Mouse (Mus musculus) testis, postnatal 10 days (tissue): ENCODE measurements around the gene Lama5.

Source experiments
- DNase-seq: peaks from one replicate; pipeline ENCODE4 v3.0.0; 2021; ENCODE audit warnings: low spot score

The Lama5 gene

DNA sequence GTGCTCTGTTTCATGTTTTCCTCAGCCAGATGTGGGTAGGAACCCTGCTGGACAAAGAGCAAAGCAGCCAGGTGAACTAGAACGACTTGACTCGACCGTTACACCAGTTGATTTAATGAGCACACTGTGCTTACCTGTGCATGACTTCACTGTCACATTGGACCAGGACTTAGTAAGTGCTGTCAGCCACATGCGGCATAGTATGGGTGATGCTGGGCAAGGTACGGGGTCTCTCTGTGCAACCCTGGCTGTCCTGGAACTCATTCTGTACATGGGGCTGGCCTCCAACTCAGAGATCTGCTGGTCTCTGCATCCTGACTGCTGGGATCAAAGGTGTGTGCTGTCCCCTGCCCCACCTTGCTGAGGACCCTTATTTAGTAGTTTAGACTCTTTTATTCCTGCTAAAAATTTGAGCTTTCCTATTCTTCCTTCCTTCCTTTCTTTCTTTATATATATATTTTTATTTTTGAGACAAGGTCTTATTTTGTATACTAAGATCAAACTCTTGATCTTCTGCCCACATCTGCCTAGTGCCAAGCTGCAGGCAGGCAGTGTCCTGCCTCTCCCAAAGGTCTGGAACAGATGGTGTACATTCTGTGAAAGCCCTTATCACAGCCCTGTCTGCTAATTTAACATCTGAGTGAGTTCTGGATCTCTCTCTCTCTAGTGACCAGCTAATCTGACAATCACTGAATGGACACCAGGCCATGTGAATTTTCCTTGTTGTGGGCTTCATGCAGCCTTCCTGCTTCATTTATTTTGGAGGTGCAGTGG lies 29.0 kb upstream of the Lama5 start:
- no peak for DNase-seq

DNA sequence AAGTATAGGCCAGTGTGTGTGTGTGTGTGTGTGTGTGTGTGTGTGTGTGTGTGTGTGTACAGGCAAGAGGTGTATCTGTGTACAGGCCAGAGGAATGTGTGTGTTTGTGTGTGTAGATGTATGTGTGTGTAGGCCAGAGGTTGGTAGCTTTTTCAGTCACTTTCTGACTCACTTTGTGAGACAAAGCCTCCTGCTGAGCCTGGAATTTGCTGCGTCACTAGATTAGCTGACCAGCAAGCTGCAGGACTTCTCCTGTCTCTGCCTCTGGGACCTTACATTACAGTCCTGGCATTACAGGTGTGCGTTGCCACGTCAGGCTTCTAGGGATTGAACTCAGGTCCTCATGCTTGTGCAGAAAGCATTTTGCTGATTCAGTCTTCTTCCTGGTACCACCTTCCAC lies 26.2 kb upstream of the Lama5 start:
- no peak for DNase-seq

DNA sequence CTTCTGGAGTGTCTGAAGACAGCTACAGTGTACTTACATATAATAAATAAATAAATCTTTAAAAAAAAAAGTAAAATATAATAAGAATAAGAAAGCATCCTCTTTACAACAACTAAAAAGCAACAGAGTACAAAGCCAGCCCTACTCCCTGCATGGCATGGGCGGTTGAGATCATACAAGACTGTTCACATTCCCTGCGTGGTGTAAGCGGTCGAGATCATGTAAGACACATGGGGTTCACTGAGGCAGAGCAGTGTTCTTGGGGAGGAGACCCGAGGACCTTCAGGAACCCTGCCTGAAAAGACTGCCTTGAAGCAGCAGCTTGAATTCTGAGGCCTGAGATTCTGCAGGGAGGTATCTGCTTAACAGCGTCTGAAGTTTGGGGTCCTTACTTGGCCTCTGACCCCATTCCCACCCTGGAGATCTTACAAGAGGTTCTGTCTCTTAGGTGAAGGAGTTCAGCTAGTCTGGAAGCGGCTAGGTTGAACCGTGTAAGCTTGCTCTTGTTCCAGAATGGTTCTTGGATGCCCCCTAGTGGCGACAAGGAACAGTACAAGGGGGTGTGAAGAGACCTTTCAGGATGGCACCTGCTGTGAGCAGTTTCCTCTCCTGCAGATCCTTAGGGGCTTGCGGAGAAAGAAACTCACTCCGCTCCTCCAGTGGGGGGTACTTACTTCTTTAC lies 25.4 kb upstream of the Lama5 start:
- peak; percentile 84 for DNase-seq

DNA sequence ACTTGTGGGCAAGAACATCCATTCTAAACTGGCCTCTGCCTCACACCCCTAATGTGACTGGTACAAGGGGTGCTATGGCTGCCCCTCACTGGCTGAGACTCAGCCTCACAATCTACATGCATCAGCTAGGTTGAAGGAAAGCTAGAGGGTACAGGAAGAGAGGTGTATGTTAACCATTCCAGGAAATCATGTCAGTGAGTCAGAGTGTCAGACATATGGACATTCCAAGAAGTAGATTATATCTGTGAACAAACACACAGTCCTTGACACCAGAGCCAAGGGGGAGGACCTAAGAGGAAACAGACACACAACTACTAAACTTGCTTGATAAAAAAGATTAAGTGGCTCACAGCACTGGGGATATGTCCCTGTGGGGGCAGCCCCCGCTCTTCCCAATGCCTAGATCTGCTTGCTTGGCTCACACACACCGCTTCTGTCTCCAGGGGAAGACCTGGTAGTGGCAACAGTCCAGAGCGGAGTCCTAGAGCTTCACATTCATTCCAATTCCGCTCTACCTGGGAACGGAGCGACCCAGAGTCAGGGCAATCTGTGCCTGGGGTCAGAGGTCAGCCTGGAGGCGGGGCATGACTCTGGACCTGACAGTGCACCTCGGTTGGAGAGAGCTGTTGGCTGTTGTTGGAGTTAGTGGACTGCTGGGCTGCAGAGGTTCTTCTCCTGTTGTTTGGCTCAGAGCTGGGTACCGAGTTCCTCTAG lies 23.4 kb upstream of the Lama5 start:
- DNase-seq = no peak

DNA sequence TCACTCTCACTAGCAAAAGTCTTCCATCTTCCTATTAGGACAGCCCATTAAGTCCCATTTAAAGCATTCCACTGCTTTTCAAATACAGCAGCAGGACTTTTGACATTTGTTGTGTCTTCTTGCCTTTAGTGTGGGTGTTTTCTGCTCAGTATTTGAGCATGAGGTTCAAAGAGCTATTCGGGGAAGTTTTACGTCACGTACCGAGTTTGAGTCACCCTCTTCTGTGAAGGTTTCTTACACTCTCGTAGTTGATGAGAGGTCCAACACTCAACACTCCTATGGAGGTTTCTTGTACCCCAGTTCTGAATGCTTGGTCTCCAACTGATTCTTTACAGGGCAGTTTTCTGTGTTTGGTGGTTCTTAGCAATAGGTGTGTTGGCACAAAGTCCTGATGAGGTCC lies 22.3 kb upstream of the Lama5 start:
- no peak for DNase-seq

DNA sequence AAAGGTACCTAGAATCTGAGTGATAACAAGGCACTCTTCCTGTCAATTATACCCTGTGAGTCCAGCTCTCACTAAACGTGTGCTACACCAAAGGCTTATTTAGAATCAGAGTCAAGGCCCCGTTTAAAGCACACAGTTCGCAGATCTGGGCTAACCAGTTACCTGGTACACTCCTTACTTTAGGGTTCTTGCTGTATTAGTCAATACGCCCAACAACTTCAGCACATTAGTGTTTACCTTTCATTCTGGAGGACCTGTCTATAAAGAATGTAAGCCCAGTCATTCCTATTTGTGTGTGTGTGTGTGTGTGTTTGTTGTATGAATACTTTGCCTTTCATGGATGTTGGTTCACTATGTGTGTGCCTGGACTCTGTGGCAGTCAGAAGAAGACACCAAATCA lies 17.4 kb upstream of the Lama5 start:
- DNase-seq = no peak

DNA sequence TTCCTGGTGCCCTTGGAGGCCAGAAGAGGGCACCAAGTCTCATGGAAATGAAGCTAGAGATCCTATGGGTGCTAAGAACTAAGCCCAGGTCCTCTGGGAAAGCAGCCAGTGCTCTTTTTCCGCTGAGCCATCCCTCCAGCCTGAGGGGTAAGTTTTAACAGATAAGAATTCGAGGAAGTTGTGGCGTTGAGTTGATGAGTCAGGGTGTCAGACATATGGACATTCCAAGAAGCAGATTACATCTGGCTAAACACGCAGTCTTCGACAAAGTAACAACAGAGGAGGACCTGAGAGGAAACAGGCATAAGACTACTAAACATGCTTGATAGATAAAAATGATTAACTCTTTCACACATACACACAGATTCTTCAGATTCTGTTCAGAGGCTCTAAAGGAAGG lies 12.9 kb upstream of the Lama5 start:
- no peak for DNase-seq

DNA sequence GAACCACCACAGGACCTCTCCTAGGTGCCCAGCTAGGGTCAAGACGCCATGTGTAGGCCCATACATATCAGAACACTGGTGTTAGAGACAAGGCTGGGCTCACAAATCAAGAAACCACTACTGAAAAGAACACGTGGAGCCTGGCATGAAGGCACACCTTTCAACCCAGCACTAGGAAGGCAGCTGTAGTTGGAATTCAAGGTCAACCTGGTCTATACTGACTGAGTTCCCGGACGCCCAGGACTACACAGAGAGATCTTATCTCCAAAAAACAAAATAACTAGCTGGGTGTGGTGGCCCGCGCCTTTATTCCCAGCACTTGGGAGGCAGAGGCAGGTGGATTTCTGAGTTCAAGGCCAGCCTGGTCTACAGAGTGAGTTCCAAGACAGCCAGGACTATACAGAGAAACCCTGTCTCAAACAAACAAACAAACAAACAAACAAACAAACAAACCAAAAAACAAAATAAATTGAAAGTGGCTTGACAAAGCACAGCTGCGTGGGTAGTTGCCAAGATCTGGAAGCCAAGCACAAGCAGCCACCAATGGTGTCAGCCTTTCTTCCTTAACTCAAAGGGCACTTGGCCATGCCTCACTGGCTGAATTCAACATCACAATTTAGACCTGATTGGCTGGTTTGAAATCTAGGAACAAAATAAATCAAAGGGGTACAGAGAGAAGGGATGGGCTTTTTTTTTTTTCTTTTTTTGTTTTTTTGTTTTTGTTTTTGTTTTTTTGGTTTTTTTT lies 12.1 kb upstream of the Lama5 start:
- no peak for DNase-seq

DNA sequence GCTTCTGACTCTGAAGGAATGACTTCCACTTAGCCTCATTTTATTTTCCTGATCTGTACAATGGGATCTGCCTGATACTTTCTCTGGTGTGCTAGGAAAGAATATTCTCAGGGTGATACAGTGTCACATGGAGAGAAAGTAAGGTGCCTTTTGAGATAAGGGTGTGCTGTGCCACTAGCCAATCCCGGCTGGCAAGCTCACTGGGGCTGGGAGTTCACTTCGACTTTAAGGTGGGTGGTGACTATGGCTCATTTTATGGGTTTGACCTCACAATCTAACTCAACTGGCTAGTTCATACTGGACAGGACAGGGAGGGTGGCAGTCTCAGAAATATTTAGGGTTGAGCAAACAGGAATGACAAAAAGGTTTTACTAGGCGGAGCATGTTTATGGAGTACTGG lies 11.3 kb upstream of the Lama5 start:
- DNase-seq = no peak

DNA sequence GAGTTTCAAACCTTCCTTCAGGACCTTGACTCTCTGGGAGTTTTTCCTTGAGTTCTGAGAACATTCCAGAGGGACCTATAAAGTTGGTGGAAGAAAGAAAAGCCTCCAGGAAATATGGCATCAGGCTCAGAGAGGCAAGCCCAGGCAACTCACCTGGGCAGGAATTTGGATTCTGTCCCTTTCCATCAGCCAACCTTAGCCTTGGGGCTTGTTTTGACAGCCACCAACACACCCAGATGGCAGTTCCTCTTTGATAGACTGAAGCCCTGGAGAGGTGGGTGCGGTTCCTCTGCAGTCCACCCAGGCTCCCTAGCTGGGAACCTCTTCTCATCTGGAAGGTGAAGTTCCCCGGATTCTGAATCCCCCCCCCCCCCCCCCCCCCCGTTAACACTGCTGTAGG lies 10.8 kb upstream of the Lama5 start:
- no peak for DNase-seq

DNA sequence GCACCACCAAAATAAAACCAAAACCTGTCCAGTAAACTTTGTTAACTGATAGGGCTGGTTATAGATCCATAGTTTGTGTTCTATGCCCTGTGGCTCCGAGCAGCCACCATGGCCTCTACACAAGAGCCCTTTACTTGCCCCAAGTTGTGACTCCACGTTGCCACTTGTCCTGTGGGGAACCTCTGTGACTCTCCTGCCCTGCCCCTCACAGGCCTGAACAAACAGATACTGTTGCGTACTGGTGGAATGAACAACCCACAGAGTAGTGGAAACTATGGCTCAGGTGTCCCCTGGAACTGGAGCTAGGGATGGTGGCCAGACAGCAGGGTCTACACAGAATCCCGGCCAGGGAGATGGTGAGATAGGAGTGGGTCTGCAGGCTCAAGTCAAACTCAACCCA lies 10.1 kb upstream of the Lama5 start:
- no peak for DNase-seq

DNA sequence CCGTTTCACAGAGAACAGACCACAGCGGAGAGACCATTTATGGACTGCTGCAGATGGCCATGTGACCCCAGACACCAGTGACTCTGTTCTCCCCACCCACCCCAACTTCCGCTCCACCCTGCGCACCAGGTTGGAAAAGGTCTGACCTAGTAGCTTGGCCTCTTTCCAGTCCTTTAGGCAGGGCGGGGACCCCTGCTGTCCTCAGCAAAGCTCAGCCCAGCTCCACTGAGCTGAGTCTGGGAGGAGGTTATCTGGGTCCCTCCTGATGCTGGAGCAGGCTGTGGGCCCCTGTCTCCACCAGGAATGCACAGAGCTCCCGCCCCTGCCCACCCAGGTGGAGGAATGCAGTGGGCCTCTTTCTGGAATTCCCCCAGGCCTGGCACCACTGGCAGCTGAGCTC lies 9.3 kb upstream of the Lama5 start:
- peak; percentile 43 for DNase-seq

DNA sequence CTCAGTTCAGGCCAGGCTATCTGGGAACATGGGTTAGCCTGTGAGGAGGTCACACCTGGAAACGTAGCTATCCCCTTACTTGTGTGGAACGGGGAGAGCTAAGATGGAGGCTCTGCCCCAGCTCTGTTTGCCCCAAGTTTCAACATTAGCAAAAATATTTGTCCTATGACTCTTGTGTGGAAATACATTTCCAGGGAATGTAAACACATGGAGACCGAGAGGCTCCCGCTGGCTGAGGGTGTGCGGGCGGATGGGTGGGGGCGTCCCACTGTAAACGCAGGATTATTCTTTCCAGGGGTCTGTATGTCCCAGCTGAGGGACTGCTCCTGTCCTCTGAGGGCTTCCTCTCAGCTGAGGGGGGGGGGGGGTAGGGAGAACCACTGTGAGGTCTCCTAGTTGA lies 8.7 kb upstream of the Lama5 start:
- DNase-seq = no peak

DNA sequence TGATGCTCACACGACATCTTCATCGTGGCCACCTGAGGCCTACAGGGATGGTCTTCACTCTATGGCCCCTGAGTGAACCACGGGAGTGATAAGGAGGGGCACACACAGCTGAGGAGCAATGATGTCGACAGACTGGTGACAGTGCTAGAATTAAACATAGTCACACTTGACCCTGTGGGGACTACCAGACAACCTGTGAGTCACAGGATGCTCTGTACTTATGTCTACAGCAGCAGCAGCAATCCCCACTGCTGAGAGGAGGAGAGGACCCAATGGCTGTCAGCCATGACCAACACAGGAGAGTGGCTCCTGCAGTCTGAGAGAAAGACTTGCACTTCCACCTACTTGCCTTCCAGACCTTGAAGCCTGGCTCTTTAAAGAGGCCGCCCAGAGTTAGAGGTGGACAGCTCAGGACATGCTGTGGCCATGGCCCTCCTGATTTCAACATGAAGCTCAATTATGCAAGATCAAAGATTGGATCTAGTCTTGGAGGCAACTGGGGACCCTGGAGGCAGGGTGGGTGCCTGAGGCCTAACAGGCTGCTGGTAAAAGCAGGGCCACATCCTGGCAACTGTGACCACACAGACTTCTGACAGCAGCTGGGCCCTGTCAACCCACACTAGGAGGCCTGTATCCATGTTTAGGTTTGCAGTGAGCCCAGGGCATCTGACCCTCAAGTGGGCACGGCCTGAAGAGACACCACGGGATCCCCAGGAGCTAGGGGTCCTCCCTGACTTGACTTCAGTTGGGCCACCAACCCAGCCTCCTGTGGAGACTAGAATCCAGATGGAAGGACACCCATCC lies 7.6 kb upstream of the Lama5 start:
- no peak for DNase-seq

DNA sequence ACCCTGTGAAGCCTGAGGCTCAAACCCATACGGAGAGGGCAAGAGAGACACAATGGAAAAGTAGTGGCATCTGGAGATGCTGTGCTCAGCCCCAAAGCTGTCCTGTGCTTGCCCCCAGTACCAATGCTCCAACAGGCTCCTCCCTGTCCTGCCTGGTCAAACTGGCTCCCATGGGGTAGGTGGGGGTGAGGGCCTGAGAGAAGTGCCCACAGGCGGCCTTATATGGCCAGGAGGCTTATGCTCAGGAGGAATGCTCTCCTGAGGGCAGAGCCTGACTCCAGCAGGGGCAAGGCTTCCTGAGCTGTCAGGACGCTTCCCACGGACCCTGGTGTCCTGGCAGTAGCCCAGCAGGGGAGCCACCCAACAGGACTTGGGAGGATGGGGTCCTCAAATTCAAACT lies 4.8 kb upstream of the Lama5 start:
- DNase-seq = peak; percentile 48

DNA sequence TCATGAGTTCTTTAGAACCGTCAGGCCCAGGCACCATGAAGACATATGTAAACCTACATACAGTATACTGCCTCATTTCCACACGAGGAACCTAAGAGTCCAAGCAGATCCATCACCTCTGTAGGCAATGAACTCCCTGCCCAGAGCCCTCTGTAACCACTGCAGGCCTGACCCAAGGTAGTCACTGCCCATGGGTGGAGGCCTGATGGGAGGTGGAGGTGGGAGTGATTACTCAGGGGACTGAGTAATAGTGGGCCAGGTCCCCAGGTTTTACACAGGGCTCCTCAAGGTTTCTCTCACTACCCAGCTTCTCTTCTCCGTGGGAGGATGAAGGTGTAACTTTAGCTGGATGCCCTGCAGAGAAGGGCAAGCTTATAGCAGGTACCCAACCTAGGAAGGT lies 3.5 kb upstream of the Lama5 start:
- no peak for DNase-seq

DNA sequence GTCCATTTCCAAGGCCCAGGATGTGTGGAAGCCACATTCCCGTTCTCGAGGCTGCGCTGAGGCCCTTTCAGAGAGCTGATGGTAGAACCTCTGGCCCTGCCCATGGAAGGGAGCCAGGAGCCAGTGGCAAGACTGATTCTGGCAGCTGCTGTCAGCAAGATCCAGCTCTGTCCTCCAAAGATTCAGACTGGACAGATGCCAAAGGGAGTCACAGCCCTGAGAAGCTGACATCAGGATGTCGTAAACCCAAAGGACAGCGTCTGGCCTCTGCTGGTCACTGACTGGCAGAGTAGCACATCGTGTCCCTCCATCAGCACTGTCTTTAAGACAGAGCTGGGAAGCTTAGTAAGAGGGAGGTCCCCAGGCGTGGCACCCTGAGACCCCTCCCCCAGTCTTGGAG lies 2.9 kb upstream of the Lama5 start:
- peak; percentile 58 for DNase-seq

DNA sequence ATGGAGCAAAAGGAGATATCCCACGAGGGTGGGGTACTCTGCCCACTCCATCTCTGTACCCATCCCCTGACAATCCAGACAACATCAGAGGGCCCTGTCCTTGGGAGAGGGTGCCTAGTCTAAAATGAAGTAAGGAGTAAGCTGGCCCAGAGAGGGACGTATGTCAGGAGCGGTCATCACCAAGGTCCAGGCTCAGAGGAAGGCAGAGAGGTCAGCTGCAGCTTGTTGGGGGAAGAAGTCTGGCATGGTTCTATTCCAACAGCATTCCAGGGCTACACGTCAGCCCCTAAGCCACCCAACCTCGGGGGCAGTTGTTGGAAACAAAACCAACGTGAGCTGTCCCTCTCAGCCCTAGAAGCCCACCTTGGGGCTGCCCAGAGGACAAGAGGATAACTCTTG lies 2.4 kb upstream of the Lama5 start:
- DNase-seq = peak; percentile 42

DNA sequence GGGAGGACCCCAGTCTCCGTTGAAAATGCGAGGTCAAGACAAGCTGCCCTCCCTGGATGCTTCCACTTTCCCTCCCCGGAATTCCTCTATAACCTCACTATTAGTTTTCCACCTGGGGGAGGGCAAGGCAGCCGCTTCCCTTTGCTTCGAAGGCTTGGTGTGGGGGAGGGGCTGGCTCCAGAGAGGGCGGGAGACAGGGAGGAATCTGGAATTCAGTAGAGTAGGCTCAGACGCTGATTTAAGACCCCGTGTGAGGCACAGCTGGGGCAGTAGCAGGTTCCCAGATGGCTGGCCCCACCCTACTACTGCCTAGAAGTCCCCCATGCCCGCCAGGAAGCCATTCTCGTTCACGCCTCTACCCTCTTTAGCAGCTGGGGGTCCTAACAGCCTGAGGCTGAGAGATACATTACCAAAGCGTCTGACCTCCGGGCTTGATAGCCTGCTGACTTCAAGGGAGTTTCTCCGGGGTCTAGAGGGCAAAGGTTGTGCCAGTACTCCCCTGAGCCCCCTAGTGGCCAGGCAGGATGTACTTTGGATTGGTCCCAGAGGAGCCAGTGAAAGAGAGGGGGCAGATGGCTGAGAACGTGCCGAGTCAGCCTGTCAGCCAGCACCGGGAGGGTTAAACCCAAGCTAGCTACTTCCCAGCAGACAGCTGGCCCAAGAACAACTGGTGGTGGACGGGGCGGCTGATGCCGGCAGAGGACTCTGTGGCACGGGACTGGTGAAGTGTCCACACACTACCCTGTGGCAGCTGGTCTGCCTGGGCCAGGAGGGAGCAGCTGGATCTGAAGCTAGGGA lies 1.8 kb upstream of the Lama5 start:
- DNase-seq = peak; percentile 78

DNA sequence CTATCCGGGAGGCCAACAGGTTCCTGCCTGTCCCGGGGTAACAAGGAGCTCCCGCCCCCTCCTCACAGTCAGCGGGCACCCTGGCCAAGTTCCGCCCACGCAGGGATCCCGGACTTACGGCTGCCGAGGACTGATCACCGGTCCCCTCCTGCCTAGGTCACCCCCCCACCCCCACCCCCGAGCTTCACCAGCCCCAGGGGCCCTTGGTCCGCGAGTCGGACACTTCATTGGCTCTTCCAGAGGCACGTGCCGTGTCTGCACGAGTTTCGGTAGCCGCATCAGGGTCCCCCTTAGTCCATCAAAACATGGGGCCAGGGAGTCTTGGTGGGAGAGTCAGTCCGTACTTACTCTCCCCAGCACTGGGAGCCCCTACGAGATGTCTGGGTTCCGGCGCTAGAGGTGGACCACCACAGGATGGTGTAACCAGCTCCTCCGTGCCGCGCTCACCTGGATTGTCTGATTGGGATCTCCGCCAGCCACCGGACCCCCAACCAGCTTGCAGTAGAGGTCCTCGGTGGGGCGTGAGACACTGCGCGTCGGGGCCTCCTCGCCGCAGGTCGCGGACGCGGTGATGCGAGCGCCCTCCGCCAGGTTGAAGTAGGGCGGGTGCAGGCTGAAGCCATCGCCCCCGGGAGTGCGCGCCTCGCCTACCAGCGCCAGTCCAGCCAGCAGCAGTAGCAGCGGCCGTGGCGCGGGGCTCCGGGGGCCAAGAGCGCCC lies 456 bp downstream of the Lama5 start:
- peak; percentile 70 for DNase-seq
